Mouse (Mus musculus) gastrocnemius, adult 8-10 months (tissue): ENCODE results near the gene Thumpd2. TPM values are rescaled to one million over a fixed set of nuclear protein-coding genes. Genes with fewer than 3 reads are reported as not detected.

Source experiments
- DNase-seq, 2 experiments: peaks; one replicate each; pipeline ENCODE4 v3.0.0; 2022; ENCODE audit warnings: low spot score in 2 of 2
- total RNA-seq, 4 experiments: library from RNA; stranded (reverse); gene quantifications; 2 replicates each; pipeline ENCODE4 v1.2.4; 2022

The Thumpd2 gene
- total RNA-seq, 4 experiments from 2014 or later: 2.1 to 3.9 (median 3.0) TPM

DNA sequence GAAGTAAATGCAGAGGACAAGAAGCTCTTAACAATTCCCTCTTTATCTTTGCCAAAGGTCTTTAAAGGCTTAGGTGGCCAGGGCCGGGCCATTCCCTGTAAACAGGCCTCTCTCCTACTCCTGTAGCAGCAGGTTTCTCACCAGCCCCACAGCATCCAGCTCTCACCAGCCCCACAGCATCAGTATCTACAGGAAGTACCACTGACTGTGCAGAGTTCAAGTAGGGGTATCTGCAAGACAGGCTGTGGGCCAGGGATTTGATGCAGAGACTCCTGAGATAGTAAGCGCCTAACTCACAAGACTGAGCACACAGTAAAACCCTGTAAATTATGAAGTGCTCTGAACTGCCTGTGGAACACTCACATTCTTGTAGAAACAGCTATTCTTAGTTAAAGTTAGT, 31.9 kb downstream of the Thumpd2 start:
- DNase-seq: no peak

DNA sequence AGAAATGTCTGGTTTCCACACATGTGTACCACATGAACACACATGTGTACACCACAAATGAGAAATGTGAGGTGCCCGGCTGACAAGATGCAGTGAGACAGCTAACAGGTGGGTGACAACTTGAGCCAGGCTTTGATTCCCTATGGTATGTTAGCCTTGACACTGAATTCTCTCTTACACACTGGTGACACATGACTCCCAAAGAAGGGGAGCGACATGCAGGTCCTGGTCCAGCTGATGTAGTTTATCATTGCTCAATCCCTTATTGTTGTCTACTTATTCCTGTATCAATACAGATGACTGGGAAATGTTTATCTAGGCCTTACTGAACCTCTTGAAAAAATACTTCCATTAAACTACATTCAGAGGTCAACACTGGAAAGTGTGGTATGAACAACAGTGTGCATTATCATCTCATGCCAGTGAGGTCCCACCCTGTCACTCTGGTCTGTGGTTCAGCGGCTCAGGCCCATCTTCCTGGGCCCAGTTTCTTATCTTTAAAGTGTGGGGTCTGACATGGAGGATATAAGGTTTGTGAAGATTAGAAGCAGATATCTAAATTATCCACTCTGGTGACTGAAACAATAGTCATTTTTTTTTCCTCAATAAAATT, 32.9 kb downstream of the Thumpd2 start:
- no peak for DNase-seq

DNA sequence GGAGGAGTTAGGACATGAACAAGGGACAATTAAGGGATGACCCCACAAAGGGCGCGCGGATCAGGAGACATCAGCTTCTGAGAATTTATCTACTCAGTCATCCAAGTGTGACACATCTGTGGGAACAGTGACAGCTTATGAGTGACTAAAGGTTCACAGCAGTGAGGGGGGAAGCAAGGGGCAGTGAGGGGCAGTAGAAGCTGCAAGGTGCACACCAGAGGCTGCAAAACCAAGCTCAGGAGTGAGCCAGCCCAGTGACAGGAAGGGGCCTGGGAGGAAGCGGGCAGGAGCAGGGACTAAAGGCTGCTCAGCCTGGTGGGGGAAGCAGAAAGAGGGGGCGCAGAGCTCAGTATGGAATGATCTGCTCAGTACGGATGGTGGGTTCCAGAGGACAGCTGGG, 37.6 kb downstream of the Thumpd2 start:
- no peak for DNase-seq

DNA sequence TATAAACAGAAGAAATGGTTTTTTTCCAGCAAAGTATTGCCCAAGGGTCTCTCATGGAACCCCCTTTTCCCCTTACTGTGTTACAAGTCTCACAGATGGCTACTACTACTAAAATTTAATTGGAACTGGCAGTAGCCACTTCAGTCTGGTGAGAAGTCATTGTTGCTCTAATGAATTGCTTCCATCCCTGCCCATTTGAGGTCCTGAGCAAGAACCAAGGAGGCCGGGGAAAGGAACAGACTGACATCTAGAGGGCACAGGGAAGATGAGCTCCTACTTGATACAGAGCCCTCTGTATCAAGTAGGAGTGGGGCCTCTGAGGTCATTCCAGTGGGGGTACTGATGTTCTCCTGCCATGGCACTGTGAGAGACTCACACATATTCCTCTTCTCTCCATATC, 47.8 kb downstream of the Thumpd2 start:
- no peak for DNase-seq

DNA sequence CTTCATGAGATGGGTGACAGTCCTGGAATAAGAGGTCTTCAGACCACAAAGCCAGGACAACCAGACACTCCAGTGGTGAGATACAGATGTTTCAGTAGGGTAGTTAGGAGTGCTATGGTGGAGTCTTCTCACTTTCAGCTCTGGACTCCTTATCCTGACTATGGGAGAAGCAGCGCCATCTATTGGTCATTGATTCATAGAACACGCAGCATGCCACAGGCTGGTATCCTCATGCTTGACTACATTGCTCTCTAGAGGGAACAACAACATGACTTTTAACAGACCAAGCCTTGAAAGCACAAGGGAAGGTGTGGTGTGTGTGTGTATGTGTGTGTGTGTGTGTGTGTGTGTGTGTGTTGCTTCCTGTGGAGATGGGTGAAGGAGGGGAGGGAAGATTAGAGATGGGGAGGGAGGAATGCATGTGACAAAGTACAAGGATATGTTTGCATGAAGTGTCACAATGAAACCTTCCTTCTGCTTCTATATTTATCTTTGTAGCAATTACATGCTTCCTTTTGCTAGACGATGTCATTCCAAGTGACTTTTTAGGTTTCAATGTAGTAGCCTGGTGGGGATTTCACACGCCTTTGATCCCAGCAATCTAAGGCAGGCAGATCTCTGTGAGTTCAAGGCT, 49.0 kb downstream of the Thumpd2 start:
- DNase-seq: no peak

DNA sequence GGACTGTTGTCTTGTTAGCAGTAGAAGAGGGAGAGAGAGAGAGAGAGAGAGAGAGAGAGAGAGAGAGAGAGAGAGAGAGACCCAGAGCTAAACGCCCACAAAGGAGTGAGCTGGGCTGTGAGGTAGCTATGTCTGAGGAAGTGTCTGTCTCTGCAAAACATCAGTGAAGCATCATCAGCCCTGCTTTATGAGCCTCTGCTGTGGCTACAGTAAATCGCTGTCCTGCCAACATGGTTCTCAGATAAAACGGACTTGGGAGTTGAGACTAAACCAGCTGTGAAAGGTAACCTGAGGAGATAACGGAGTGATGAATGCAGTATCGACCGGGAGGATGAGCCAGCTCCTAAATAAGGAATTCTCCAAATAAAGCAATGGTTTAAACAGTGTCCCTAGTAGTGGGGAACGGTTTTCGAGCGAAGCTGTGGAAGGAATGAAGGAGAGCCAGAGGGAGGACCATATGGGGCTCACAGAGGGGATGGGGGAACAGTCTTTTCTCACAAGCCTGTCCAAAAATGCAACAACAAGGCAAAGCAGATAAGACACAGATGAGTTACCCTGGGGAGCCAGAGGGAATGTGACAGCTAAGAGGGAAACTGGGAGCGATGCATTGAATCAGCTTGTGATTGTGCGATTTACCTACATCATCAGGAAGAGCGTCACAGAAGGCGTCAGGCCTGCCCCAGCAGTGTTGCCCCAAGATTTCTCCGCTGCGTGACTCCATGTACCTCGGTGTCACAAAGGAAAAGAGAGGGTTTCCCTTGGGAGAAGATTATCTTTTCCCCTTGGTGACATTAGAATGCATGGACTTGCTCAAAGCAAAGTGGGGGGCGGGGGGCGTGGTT, 53.8 kb downstream of the Thumpd2 start:
- no peak for DNase-seq

DNA sequence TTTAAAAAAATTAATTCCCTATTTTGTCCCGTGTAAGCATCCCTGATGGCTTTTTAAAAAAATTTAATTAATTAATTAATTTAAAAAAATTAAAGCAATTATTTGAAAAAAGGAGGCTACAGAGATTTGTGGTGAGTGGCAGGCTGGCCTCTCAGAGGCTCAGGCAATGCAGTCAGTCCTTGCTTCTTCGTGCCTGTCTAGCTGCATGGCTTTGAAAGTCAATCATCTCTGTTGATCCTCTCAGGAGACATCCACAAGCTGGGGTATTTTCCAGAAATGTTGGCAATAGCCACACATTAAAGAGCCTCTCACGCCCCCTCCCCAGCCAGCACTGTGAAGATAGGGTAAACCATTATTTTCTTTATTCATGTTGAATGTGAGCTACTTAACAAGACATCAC, 54.7 kb downstream of the Thumpd2 start:
- DNase-seq: no peak

DNA sequence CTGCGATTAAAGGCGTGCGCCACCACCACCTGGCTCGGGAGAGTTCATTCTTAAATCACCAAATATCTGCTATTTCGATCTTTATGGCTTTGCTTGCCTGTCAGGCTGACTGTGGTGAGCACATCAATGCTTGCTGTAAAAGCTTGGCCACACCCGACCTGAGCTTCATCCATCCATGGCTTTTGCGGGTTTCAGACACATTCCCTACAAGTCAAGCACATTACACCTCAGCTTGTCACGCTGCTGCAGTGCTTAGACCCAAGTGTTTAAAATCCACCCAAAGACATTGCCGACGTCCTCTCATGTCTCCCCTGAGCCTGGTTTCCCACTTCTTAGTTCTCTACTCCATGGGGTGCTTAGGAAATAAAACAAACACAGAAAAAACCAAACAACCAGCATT, 55.8 kb downstream of the Thumpd2 start:
- no peak for DNase-seq

DNA sequence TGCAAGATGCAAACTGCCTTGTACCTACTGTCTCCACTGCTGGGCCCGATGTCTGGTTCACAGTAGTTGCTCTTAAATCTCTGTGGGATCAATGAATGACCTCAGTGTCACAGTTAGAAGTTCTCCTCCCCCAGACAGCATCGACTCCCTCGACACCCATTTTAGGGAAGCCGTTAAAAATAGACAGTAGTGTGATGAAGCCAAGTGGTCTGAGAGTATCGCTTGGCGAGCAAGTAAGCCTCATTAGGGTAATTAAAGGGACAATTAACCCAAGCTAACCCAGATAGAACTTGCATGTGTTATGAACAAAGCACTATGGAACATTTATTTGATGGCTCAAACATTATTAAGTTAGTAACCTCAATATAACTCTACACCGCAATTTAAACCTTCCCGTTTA, 59.6 kb downstream of the Thumpd2 start:
- no peak for DNase-seq

DNA sequence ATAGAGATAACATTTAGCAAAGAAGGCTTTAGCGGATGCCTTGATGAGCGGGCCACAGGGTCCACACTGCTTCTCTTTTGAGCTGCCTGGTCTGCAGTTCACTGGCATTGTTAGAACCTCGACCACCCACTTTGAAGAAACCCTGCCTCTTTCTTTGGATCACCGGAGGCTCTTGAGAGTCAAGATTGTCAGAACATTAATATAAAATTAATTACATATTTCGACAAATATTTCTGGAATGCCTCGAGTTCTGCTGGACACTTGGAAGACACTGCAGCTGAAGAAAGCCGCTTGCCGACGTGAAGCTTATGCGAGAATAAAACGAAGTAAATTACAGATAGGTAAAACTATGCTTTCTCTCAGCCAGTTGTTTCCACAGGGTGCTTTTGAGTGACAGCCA, 60.4 kb downstream of the Thumpd2 start:
- no peak for DNase-seq

DNA sequence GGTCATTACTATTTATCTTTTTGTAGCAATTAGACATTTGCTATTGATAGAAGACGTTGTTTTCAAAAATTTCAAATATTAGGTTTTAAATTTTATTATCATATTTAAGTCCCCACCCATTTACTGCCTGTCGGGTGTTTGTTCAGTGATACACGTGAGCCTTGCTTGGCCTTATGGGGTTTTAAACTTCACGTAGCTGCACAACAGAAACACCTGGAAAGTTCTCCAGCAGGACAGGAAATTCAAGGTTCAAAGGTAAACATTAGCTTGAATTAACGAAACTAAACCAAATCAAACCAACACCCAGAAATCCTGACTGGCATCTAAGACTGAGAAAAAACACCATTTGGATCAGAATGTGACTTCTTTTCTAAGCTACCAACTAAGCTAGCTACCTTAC, 62.8 kb downstream of the Thumpd2 start:
- DNase-seq: no peak

DNA sequence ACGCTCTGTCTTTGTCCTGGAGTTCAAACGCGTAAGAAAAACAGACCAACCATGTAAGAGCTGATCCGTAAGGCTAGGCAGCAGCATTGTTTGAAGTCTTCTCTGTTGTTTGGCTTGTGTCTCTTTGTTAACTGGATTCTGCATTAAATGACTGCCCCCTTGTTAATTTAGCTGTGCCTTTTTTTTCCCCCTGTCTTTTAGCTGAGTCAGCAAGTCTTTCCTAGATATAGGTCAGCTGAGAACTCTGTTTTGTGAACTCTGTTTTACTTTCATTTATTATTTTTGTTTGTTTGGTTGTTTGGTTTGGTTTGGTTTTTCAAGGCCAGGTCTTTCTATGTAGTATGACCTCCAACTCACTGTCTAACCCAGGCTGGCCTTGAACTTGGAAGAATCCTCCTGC, 63.2 kb downstream of the Thumpd2 start:
- DNase-seq: no peak

DNA sequence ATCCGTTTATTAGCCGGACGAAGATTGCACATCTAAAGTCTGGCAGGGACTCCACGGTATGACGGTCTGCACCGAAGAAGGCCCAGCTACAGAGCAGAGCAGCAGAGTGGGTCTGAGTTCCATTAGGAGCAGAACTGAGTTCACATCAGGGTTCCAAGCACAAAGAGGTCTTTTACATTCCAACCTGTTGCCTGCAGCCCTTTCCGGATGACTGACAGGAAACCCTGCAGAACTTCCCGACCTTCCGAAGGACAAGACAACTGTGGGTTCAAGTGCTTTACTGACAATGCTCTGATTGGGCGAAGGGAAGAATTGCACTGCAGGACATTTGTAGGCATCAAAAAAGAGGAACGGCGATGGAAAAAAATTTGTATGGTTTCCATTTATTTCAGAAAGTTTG, 63.9 kb downstream of the Thumpd2 start:
- no peak for DNase-seq

DNA sequence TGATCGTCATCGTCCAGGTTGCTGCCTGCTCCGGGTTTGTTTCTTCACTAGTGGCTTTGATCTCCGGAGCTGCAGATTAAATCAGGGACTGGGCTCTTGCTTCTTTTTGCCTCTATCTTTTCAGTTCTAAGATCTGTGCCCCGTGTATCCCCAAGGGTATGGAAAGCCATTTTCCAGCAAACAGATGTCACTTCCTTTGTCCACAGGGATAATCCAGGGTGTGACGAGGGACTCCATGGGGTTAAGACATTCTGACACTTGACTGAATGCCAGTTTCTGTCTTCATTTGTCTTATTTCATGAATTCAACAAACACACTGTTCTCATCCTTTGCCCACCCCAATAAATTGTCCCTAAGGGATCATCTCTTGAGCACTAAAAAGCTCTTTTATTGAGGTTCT, 65.9 kb downstream of the Thumpd2 start:
- DNase-seq: no peak

DNA sequence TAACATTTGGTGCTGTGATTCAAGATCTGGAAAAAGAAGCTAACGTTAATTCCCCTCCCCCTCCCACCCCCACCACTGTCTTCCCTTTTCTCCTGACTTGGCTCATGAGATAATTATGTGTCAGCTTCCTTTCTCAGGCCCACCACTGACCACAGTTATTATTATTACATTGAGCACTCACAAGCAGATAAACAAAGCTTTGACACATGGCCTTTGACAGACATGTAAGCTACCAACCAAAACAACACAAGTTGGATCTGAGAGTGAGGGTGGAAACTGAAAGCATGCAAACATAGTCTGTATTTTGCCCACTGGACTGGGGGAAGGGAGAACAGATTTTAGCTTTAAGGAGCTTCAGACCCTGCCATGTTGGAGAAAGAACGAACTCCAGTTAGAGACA, 67.7 kb downstream of the Thumpd2 start:
- DNase-seq: no peak

DNA sequence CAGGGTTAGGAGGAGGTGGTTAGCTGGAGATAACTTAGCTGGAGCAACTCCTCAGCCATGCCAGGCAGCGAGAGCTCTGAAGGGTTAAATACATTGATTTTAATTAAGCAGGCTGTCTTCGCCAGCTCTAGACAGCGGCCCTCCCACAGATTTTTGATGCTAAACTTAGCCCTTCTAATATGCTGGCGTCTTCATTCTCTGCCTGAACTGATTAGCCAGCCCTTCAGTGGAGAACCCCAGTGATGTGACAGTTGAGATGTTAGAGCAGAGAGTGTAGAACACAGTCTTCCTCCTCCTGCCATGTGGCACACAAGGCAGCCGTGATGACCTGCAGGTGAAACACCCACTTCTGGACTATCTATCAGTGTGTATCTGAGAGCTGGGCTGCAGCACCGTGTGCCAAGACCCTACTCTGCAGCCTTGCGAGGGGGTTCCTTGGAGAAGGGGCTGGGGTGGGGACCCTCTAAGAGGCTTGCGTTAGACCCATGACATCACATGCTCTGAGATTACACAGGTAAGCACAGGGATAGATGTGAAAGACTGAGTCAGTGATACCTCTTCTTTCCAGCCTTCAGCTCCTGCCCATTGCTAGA, 73.3 kb downstream of the Thumpd2 start:
- DNase-seq: no peak

DNA sequence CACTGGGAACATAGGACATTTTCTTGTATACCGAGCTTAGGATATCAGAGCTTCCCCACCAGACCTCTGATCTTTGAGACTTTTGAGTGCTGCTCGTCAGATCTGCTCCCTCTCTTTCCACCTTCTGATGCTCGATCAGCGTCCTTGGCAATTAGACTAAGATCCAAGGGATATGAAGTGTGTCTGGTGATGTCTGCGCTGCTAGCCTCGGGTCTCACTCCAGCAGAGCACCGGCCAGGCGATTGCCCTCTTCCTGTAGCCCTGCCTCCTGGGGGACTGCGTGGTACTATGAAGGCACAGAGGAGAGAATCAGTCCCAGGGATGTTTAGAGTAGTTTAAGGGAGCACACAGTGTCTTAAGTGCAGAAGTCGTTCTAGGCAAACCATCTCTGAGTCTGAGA, 81.9 kb downstream of the Thumpd2 start:
- no peak for DNase-seq

DNA sequence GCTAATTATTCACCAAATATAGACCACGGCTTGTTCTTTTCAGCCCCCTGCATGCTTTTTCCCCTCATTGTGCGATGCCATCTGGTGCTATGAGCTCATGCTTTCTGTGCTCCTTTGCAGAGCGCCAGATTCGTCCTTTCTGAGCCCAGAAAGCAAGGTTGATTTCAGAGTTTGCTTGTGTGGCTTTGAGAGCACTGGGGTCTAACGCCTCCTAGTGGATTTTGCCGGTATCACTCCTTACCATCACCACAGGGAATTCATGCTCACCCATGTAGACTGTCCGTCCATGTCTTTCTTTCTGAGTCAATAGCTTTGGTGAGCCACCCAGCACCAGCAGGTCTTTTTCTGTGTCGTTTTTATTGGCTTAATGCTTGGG, 82.5 kb downstream of the Thumpd2 start:
- DNase-seq: peak; percentile 32 to 48

DNA sequence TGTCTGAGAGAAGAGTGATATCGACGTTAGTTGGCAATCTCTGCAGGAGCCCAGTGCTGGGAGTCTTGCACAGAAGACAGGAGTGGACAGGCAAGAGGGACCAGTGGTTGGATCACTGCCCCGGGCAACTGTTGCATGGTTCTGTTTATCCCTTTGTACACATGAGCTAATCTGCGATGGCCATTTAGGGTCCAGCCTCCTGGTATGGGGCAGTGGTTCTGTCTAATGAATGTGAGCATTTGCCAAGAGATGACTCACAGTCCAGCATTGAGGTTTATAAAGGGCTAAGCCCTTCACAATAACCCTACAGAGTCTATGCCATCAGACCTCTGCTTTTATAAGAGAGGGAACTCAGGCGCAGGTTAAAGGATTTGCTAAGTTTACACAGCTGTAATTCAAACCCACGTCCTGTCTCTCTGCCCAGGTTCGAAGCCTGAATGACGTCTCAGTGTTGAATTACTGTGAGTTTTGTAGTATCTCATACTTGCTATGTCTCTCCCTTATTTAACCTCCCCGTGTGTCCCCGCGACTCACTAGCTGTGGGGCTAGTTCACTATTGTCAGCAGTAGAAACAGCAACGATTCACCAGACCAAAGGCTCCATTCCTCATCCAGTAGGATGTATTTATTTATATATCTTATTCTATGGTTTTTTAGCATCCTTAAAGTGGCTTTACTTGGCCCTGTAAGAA, 83.0 kb downstream of the Thumpd2 start:
- no peak for DNase-seq

DNA sequence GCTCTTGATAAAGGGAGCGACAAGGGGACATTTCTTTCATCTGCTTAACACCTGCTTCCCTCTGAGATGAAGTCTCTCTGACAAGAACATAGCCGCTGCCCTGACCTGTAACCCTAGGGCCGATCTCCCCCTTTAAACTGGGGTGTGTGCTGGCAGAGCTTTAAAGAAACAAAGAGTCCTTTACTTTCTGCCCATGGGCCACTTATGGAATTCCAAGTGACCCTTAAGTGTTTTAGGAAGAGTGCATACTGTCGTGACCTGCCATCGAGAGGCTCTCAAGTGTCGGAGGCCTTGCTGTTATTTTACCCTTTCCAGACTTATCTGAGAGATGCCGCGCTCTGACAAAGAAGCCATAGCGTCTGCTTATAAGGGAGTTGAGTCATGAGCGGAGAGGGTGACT, 84.8 kb downstream of the Thumpd2 start:
- DNase-seq: no peak

DNA sequence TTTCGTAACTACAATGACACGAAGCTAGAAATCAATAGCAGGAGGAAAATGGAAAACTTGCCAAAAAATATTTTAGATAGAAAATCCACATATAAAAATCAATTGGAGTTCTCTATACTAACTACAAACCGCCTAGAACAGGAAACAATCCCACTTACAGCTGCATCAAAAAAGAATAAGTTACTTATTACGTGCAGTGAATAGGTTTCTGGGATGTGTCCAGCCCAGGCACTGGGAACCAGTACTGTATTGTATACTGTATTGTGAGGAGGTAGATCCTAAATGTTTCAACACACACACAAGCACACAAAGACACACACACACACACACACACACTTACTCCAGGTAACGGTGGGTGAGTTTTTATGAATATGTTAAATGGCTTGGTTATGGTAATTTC, 87.6 kb downstream of the Thumpd2 start:
- no peak for DNase-seq
